Mouse (Mus musculus) heart, adult 2 months (tissue): ENCODE data around the gene Dnajc1.
A peak's percentile ranks its signal among the peaks of the same experiment; 100 is the strongest.

Experiments used
- CTCF ChIP-seq: fragments of 200-600 bp; IDR thresholded peaks from 2 replicates; pipeline ENCODE4 v1.8.1; 2022; ENCODE audit warnings: antibody characterized with exemption, mild to moderate bottlenecking, moderate library complexity
- EP300 ChIP-seq: fragments of 200-500 bp; IDR thresholded peaks from 2 replicates; pipeline ENCODE4 v1.6.1; 2011; ENCODE audit warnings: low read depth, low read length, control low read depth; ENCODE audit not compliant: insufficient read depth
- POLR2A ChIP-seq: fragments of 200-500 bp; IDR thresholded peaks from 2 replicates; pipeline ENCODE4 v1.6.1; 2011; ENCODE audit warnings: mild to moderate bottlenecking, low read depth, low read length, control low read depth; ENCODE audit not compliant: insufficient read depth

DNA sequence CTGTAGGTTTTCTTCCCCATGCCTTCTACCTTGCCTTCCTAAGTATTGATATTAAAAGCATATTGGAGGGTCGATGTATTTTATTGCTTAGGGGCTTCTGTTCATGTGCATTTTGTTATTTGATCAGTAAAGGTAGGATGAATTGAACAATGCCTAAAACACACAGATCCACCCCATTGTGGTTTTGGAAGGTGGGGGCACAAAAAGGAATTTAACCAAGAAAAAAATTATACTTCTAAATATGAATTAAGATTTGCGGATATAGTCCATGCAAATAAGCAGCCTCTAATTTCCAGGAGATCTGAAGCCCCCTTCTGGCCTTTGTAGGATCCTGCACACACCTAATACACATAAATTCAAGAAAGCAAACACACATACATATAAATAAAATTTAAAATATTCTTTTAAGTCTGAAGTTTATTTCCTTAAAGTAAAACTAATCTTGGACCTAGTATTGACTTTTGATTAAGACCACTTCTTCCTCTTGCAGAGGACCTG, 441 bp upstream of the Dnajc1 start:
- TF ChIP-seq EP300 (no peak), CTCF (peak; percentile 28), POLR2A (no peak)
